8 mouse cellular contexts compared by ENCODE assay signal in genomic region chr9:31542909-31543690, GRCm38 (mm10).
DNase-seq lines count a peak whose midpoint lies in the region; ATAC-seq and TF ChIP-seq lines count a peak whose summit lies in the region.

No protein-coding gene starts in this region.

- H3K9ac ChIP-seq in embryonic facial prominence, embryonic 14.5 days (ENCODE audit: low read depth, low read length): no peak overlapping the region
- H3K9ac ChIP-seq in heart, embryonic 12.5 days: no peak overlapping the region
- no peak overlapping the region for H3K9ac ChIP-seq in liver, embryonic 14.5 days (replicated peaks)
- H3K9ac ChIP-seq in neural tube, embryonic 14.5 days (replicated peaks; ENCODE audit: low read depth, low read length): no peak overlapping the region

- no peak for TF ChIP-seq EP300 in liver, embryonic 14.5 days (IDR thresholded peaks at IDR 0.05; ENCODE audit: low read depth)

- H3K4me1 ChIP-seq in bone marrow, adult 2 months (ENCODE audit: control insufficient read depth, insufficient read depth, low read length): no peaks in the 10 kb centered on the region; the same call in 1 of the 2 replicates
- H3K4me1 ChIP-seq in embryonic facial prominence, embryonic 14.5 days (ENCODE audit: control insufficient read depth, insufficient read depth, low read length): no peaks in the 10 kb centered on the region
- H3K4me1 ChIP-seq in heart, embryonic 12.5 days (replicated peaks): no peaks in the 10 kb centered on the region
- peaks cover 0 to 4% of the 10 kb centered on the region in 2 experiments; a peak in 2 of 4 replicates for H3K4me1 ChIP-seq in liver, embryonic 14.5 days (replicated peaks; ENCODE audit: control insufficient read depth in 2 of 2, insufficient read depth in 2 of 2, low read length in 1 of 2)
- H3K4me1 ChIP-seq in neural tube, embryonic 14.5 days (ENCODE audit: control insufficient read depth, insufficient read depth, low read length): no peaks in the 10 kb centered on the region

- no peak overlapping the region for H3K4me3 ChIP-seq in bone marrow, adult 2 months (replicated peaks; ENCODE audit: control insufficient read depth, low read depth, low read length)
- no peak overlapping the region for H3K4me3 ChIP-seq in embryonic facial prominence, embryonic 14.5 days (ENCODE audit: low read depth, low read length)
- no peak overlapping the region for H3K4me3 ChIP-seq in heart, embryonic 12.5 days
- no peak overlapping the region for H3K4me3 ChIP-seq in liver, embryonic 14.5 days (ENCODE audit: insufficient read depth in 1 of 2, low read depth in 2 of 2, low read length in 2 of 2)
- H3K4me3 ChIP-seq in neural tube, embryonic 14.5 days (ENCODE audit: low read depth, low read length): no peak overlapping the region

- H3K4me2 ChIP-seq in embryonic facial prominence, embryonic 14.5 days (ENCODE audit: low read depth, low read length): no peak overlapping the region
- H3K4me2 ChIP-seq in heart, embryonic 12.5 days: no peak overlapping the region
- H3K4me2 ChIP-seq in liver, embryonic 14.5 days (ENCODE audit: low read depth): no peak overlapping the region
- H3K4me2 ChIP-seq in neural tube, embryonic 14.5 days (ENCODE audit: low read depth, low read length): no peak overlapping the region

- H3K9me3 ChIP-seq in embryonic facial prominence, embryonic 14.5 days (ENCODE audit: control insufficient read depth, low read length): no peaks in the 10 kb centered on the region
- H3K9me3 ChIP-seq in heart, embryonic 12.5 days (replicated peaks): no peaks in the 10 kb centered on the region
- H3K9me3 ChIP-seq in liver, embryonic 14.5 days (ENCODE audit: control insufficient read depth, low read length): no peaks in the 10 kb centered on the region
- no peaks in the 10 kb centered on the region for H3K9me3 ChIP-seq in neural tube, embryonic 14.5 days (ENCODE audit: control insufficient read depth, low read length)

- no peaks in the 10 kb centered on the region; the same call in none of the 2 replicates for H3K27me3 ChIP-seq in embryonic facial prominence, embryonic 14.5 days (replicated peaks; ENCODE audit: control insufficient read depth, insufficient read depth, low read length)
- H3K27me3 ChIP-seq in heart, embryonic 12.5 days (replicated peaks): no peaks in the 10 kb centered on the region
- H3K27me3 ChIP-seq in liver, embryonic 14.5 days (ENCODE audit: control insufficient read depth, insufficient read depth, low read length): no peaks in the 10 kb centered on the region
- H3K27me3 ChIP-seq in neural tube, embryonic 14.5 days (ENCODE audit: control insufficient read depth, insufficient read depth, low read length): no peaks in the 10 kb centered on the region

- 2% methylated on average over 13 of the region's 13 CpGs for WGBS in bone marrow, adult 2 months
- WGBS in embryonic facial prominence, embryonic 14.5 days: 9% methylated on average over 13 of the region's 13 CpGs
- 6% methylated on average over 13 of the region's 13 CpGs for WGBS in heart, embryonic 12.5 days
- WGBS in liver, embryonic 14.5 days (ENCODE audit: insufficient replicate concordance): 2% methylated on average over 13 of the region's 13 CpGs
- WGBS in neural tube, embryonic 14.5 days: 11% methylated on average over 13 of the region's 13 CpGs

- TF ChIP-seq CTCF in bone marrow, adult 2 months (IDR thresholded peaks at IDR 0.05; ENCODE audit: control insufficient read depth, insufficient read depth, low read length): peak; percentile 89
- peak; percentile 95 for TF ChIP-seq CTCF in liver, embryonic 14.5 days (IDR thresholded peaks at IDR 0.05; ENCODE audit: low read depth)

- no peak for TF ChIP-seq POLR2A in bone marrow, adult 2 months (IDR thresholded peaks at IDR 0.05; ENCODE audit: borderline replicate concordance, control insufficient read depth, low read depth, low read length)

- peak; percentile 82 for ATAC-seq in embryonic facial prominence, embryonic 14.5 days (ENCODE audit: low read depth)
- ATAC-seq in heart, embryonic 12.5 days (ENCODE audit: insufficient number of reproducible peaks, low FRiP score): 0 out of 2 replicates have a peak, but pooled peaks have one; percentile 51
- ATAC-seq in liver, embryonic 14.5 days (ENCODE audit: insufficient read depth): no peak
- peak; percentile 90 for ATAC-seq in neural tube, embryonic 14.5 days (ENCODE audit: low read depth)

- no peak overlapping the region for H3K27ac ChIP-seq in bone marrow, adult 2 months (ENCODE audit: control insufficient read depth, insufficient read depth, low read depth, low read length, poor library complexity)
- no peak overlapping the region for H3K27ac ChIP-seq in embryonic facial prominence, embryonic 14.5 days (replicated peaks; ENCODE audit: low read depth, low read length)
- H3K27ac ChIP-seq in heart, embryonic 12.5 days (ENCODE audit: poor library complexity, severe bottlenecking): no peak overlapping the region
- no peak overlapping the region for H3K27ac ChIP-seq in liver, embryonic 14.5 days
- no peak overlapping the region for H3K27ac ChIP-seq in neural tube, embryonic 14.5 days (ENCODE audit: low read depth, low read length)

- H3K36me3 ChIP-seq in embryonic facial prominence, embryonic 14.5 days (ENCODE audit: control insufficient read depth, insufficient read depth, low read length): no peaks in the 10 kb centered on the region
- no peaks in the 10 kb centered on the region for H3K36me3 ChIP-seq in heart, embryonic 12.5 days
- no peaks in the 10 kb centered on the region for H3K36me3 ChIP-seq in liver, embryonic 14.5 days (replicated peaks; ENCODE audit: control insufficient read depth, insufficient read depth, low read depth)
- H3K36me3 ChIP-seq in neural tube, embryonic 14.5 days (ENCODE audit: control insufficient read depth, insufficient read depth, low read length): no peaks in the 10 kb centered on the region

- DNase-seq in CD4-positive, CD25-positive, alpha-beta regulatory T cell, adult 2 months (ENCODE audit: low read depth, low spot score): peak; percentile 72
- peak; percentile 89 for DNase-seq in embryonic facial prominence, embryonic 14.5 days (ENCODE audit: low spot score)
- peak; percentile 85 to 88 for DNase-seq in kidney, postnatal 25 days
- peak; percentile 32 to 51 (median 46) for DNase-seq in liver, embryonic 14.5 days (ENCODE audit: low read depth in 3 of 3, low spot score in 3 of 3)
- peak; percentile 95 for DNase-seq in testis, postnatal 10 days (ENCODE audit: low spot score)
